Mouse (Mus musculus) gastrocnemius, adult 8-10 months (tissue): Measurements from ENCODE around the gene Ptpru. TPM values are rescaled to one million over a fixed set of nuclear protein-coding genes. Genes with fewer than 3 reads are reported as not detected.
"Not testable (repeated sequence)": the region's sequence is repeated elsewhere in the genome, so short reads cannot be mapped to it uniquely, and the experiment has no call there.

Source experiments
- DNase-seq, 2 experiments: peaks; one replicate each; pipeline ENCODE4 v3.0.0; 2022; ENCODE audit warnings: low spot score in 2 of 2
- total RNA-seq, 4 experiments: library from RNA; stranded (reverse); gene quantifications; 2 replicates each; pipeline ENCODE4 v1.2.4; 2022

The Ptpru gene
- total RNA-seq, 4 experiments from 2014 or later, result 0.39 to 1.3 (median 0.98) TPM

GRCm38 (mm10) chr4:131836351-131836881, 1.7 kb downstream of the Ptpru start:
- peak; percentile 17 to 23 for DNase-seq

DNA sequence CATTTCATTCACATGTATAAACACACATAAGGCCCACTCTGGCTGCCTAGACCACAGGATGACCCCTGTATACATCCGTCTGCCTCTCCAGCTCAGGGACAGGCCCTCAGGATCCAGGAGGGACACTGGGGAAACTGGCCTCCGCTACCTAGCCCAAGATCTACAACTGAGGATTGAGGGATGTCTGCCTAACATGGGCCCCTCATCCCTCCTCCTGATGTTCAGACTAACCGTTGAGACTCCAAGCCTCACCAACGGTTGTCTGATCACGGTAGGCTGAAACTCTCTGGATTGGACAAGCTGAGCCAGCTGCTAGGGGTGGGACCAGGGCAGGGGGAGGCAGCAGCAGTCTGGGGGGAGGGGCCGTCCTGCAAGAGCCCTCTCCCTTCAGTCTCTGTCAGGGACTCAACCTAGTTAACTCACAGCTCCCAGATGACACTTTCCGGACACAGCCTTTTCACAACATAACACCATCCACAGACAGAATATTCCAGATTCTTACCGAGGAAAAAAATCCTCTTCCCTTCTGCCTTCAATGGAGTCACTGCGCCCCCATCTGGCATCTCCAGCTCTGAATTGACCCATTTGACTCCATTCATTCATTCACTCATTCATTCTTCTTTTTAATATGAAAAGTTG, 4.0 kb downstream of the Ptpru start:
- DNase-seq, result no peak

DNA sequence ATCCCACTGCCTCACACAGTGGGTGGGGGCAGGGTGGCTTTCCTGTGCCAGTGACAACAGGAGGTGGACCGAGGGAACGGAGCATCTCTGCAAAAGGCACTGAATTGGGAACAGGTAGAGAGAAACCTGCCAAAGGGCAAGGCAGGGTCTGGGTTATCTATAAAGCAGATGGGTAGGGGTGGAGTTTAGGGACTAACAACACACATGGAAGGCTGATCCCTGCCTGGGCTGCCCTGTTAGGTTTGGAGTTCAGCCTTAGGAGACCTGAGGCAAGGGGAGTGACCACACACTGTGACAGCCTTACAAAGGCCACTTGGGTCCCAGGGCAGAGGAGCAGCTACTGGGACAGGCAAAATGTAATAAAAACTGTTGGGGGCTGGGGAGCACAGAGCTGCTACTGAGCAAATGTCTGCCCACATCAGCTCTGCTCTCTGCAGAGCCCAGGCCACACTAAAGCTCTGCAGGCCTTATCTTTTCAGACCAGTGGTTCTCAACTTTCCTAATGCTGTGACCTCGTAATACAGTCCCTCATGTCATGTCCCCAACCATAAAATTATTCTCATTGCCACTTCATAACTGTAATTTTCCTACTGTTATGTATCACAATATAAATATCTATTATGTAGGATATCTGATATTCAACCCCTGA, 5.2 kb downstream of the Ptpru start:
- DNase-seq, result no peak

DNA sequence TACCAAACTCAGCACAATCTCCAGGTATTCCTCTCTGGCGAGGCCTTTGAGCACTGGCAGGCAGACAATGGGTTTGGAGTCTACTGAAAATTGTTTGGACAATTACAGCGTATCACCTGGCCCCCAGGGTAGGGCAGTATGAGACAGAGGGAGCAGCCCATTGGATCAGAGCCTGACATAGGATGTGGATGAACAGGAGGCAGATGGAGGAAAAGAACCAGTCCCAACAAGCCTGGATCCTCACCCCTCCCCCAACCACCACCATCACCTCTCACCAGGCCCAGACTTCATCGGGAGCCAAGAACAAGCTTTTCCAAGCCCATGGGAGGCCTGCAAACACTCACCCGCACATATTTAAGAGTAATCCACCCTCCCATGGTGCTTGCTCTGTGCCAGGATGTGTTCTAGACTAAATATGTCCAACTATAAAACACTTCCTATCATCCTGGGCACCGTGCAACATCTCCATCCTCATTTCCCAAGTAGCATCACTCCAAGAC, 6.5 kb downstream of the Ptpru start:
- no peak for DNase-seq

DNA sequence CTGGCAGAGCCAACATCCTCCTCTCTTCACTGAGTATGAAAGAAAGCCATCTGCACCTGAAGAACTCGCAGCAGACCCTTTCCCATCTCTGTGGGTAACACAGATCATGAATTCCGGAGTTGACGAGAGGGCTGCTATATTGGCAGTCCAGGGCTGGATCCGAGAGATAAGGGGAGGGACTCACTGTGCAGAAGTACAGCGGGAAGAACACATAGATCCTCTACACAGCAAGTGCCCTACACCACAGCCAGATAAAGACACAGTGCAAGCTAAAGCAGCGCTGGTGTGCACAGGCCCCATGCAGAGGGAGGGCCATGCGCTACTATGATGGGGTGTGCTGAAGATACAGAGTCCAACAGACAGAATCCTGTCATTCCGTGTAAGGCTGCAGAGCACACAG, 9.0 kb downstream of the Ptpru start:
- DNase-seq, result no peak

DNA sequence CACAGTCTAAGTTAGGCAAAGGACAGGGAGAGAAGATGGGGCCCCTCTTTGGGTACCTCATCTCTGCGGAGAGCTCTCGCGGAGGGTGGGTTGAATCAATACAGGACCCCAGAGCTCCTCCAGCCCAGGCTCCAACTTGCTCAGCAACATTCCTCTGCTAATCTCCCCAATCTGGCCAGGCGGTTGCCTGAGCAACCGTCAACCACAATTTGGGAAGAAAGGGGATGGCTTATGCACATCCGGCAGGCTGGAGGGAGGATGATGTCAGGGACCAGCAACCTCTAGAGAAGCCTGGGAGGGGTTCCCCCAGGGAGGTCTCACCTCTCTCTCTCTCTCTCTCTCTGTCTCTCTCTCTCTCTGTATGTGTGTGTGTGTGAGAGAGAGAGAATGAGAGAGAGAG, 11.2 kb downstream of the Ptpru start:
- DNase-seq, result no peak

DNA sequence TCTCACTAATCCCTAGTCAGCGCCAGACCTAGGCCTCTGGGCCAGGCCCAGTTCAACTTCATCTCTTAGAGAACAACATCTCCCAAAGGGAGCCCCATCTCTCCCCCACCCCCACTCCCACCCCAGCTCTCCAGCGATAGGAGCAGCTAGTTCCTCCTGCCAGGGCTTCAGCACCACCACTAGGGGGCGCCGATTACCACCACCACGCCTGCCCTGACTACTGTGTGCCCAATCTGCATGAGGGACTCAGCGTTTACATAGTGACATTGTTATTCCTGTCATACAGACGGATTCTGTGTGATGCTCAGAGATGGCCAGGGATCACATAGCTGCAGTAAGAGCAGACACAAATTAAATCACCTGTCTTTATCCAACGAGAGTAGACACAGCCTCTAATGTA, 12.3 kb downstream of the Ptpru start:
- peak in 1 of 2 experiments; percentile 14 for DNase-seq

GRCm38 (mm10) chr4:131824939-131825338, 13.1 kb downstream of the Ptpru start:
- DNase-seq, result no peak

DNA sequence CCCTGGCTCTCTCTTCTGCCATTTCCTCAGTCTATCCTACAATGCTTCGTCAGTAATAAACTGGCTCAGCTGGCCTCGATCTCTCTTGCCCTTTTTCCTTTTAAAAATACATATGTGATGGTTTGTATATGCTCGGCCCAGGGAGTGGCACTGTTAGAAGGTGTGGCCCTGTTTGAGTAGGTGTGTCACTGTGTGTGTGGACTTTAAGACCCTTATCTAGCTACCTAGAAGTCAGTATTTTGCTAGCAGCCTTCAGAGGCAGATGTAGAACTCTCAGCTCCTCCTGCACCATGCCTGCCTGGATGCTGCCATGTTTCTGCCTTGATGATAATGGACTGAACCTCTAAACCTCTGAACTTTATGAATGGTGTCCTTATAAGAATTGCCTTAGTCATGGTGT, 15.5 kb downstream of the Ptpru start:
- DNase-seq, result no peak

DNA sequence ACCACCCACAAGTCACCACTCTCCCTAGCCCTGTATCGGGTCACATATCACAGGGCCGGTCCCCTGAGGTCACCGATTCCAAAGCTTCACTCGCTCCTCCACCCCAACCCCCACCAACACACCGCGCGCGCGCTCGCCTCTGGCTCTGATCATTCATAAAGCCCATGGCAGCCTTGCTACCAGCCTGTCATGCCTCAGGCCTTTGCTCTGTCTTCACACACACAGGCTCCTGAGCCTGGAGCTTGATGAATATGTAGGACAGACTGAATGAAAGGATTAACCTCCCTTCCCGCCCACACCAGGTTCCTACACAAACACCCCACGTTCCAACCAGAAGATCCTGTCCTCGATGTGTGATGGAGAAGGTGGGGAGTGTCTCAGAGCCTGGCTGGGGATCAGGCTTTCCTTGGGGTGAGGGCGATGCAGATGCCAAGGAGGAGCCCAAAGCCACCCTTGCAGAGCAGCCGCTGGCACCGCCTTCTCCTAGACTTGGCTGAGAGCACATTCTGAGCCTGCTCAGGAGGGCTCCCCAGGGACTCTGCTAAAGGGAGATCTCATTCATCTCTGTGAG, 16.8 kb downstream of the Ptpru start:
- no peak for DNase-seq

DNA sequence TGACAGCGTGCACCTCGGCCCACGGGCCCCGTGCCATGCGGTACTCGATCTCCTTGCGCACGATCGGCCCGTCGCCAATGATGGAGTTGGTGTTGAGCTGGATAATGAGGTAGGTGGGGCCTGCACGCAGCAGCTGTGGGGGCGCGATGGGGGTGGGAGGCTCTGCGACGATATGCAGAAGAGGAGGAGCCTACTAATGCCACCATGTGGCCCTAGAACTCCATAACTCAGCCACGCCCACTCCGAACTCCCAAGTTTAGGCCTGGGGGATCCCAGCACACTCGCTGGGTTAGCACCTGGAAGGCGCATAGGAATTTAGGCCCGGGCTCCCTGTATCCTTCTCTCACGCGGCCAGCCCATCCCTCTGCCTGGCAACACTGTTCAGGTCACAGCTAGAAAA, 19.2 kb downstream of the Ptpru start:
- no peak for DNase-seq

GRCm38 (mm10) chr4:131815774-131816173, 22.3 kb downstream of the Ptpru start:
- no peak for DNase-seq

GRCm38 (mm10) chr4:131814869-131815268, 23.2 kb downstream of the Ptpru start:
- no peak for DNase-seq

DNA sequence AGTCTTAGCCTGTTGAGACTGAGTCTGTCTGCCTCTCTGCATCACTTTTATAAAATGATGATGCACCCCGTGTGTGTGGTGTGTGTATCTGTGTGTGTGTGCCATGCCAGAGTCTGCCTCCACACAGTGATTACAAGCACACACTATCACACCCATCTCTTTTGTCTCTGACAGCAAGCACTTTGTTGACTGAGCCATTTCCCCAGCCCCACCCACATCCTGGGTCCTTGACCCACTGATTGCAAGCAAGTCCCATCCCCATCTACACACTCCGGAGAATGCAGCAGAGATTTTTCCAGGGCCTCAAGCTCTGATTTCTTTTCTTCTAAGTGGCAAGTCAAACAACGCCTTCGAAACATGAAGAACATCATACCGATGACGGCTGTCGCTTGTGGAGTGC, 24.3 kb downstream of the Ptpru start:
- no peak for DNase-seq

- DNase-seq, result no peak
Measured at GRCm38 (mm10) chr4:131812458-131812857, 25.6 kb downstream of the Ptpru start.

- no peak for DNase-seq
Measured at GRCm38 (mm10) chr4:131805255-131805654, 32.8 kb downstream of the Ptpru start.

- DNase-seq, result not testable (repeated sequence)
Measured at GRCm38 (mm10) chr4:131804732-131805131, 33.4 kb downstream of the Ptpru start.

- DNase-seq, result no peak
Measured at GRCm38 (mm10) chr4:131803846-131804245, 34.2 kb downstream of the Ptpru start.

- no peak for DNase-seq
Measured at GRCm38 (mm10) chr4:131798968-131799367, 39.1 kb downstream of the Ptpru start.

- DNase-seq, result no peak
Measured at GRCm38 (mm10) chr4:131797920-131798319, 40.2 kb downstream of the Ptpru start.

GRCm38 (mm10) chr4:131797483-131797882, 40.6 kb downstream of the Ptpru start:
- DNase-seq, result peak in 1 of 2 experiments; percentile 12

DNA sequence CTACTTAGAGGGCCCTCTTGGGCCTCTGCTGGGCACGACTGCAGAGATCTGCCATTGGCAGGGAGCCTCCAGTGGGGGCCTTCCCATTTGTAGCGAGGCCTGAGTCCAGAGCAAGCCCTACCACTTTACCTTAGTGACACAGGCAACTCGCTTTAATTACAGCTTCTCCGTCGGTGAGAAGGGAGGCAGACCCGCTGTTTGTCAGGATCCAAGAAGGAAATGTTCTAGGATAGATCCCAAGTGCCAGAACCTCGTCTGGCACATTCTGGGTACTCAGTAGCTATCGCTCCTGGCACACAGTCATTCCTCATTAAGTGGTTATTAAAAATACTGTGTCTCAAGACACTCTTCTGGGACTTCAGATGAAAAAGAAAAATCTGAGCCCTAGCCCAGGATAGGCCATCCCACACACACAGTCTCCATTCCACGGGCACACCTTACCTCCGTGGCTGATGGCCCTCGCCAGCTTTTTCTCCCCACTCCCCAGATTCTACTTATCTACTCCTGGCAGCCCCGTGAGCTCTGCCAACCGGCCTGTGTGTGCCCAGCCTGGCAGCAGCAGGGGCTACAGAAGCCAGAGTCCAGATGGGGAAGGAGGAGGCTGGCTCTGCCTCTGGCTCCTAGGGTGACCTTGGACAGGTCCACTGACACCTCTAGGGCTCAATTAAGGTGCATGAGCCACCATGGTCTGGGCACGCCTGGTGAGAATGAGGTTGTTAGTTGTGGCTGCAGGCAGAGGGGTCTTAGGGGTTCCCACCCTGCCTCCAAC, 41.6 kb downstream of the Ptpru start:
- no peak for DNase-seq
